Mouse (Mus musculus): ENCODE data around the gene Ifi27l2a. TPM values are rescaled to one million over a fixed set of nuclear protein-coding genes. Genes with fewer than 3 reads are reported as not detected.
"Not testable (repeated sequence)": the region's sequence is repeated elsewhere in the genome, so short reads cannot be mapped to it uniquely, and the experiment has no call there.

Ifi27l2a gene
- polyA plus RNA-seq, 1 experiment from 2014 or later, result 3.2 TPM

GRCm38 (mm10) chr12:103476779-103477389 is 33.4 kb upstream of the Ifi27l2a start:
- TF ChIP-seq CTCF (IDR thresholded peaks at IDR 0.05), result no peak
- ChIA-PET CTCF (no interaction called here), POLR2A (no interaction called here)
- no peak for ATAC-seq
- H3K27me3 ChIP-seq, result peaks cover 48% of the 10 kb centered on the region
- in situ Hi-C loops (cut with MboI; ENCODE audit: low pct_unique_long_range_greater_than_20kb), result loop anchor here (25.0 kb wide), 1 partner anchor 340 kb away; no protein-coding TSS in a partner anchor
- DNase-seq (ENCODE audit: low read depth, low spot score), result no peak

DNA sequence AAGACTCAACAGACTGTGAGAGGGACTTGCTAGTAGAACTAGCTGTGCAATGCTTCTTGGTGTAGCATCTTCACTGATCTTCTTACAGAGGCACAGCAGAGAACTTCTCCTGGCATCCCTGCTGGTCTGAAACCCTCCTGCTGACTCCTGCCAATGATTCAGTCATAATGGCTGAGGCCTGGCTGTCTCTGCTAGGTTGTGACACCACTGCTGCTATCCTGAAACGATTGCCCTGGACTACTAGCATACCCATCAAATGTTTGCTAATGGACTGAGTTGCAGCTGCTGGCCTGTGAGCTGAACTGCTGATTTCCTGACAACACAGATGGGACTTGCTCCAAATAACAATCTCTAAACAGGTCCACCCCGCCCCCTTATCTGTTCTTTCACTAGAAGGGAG is 31.0 kb upstream of the Ifi27l2a start:
- DNase-seq (ENCODE audit: low read depth, low spot score) (no peak), ATAC-seq (no peak)
- no peak for TF ChIP-seq CTCF (IDR thresholded peaks at IDR 0.05)
- POLR2A ChIA-PET, result no interaction called here
- in situ Hi-C loops (cut with MboI; ENCODE audit: low pct_unique_long_range_greater_than_20kb), result no loop called here
- CTCF ChIA-PET, result no interaction called here
- H3K27me3 ChIP-seq, result peaks cover 47% of the 10 kb centered on the region

GRCm38 (mm10) chr12:103457140-103457539 is 13.7 kb upstream of the Ifi27l2a start, which contains the start of gene Ifi27l2b:
Gene Ifi27l2b (minus strand): TSS chr12:103457223.
- CTCF ChIA-PET, result no interaction called here
- in situ Hi-C loops (cut with MboI; ENCODE audit: low pct_unique_long_range_greater_than_20kb), result no loop called here
- no peak for TF ChIP-seq CTCF (IDR thresholded peaks at IDR 0.05)
- H3K27me3 ChIP-seq, result peaks cover 4% of the 10 kb centered on the region
- ATAC-seq (no peak), DNase-seq (ENCODE audit: low read depth, low spot score) (no peak)
- POLR2A ChIA-PET, result no interaction called here

- in situ Hi-C loops (cut with MboI; ENCODE audit: low pct_unique_long_range_greater_than_20kb); POLR2A ChIA-PET: not testable (repeated sequence)
Observed at GRCm38 (mm10) chr12:103456727-103457126, 13.2 kb upstream of the Ifi27l2a start.

GRCm38 (mm10) chr12:103453361-103453760 is 9.9 kb upstream of the Ifi27l2a start:
- DNase-seq (ENCODE audit: low read depth, low spot score) (no peak), ATAC-seq (no peak)
- ChIA-PET CTCF (no interaction called here), POLR2A (no interaction called here)
- peaks cover 4% of the 10 kb centered on the region for H3K27me3 ChIP-seq
- no peak for TF ChIP-seq CTCF (IDR thresholded peaks at IDR 0.05)
- in situ Hi-C loops (cut with MboI; ENCODE audit: low pct_unique_long_range_greater_than_20kb), result no loop called here

More at GRCm38 (mm10) chr12:103456727-103457126, 13.2 kb upstream of the Ifi27l2a start:
- CTCF ChIA-PET; H3K27me3 ChIP-seq; ATAC-seq; DNase-seq (ENCODE audit: low read depth, low spot score): not testable (repeated sequence)

GRCm38 (mm10) chr12:103445060-103445459 is 1.6 kb upstream of the Ifi27l2a start:
- DNase-seq (ENCODE audit: low read depth, low spot score) (no peak), ATAC-seq (no peak)
- TF ChIP-seq CTCF (IDR thresholded peaks at IDR 0.05), result no peak
- CTCF ChIA-PET, result no interaction called here
- peaks cover 7% of the 10 kb centered on the region for H3K27me3 ChIP-seq
- in situ Hi-C loops (cut with MboI; ENCODE audit: low pct_unique_long_range_greater_than_20kb), result no loop called here
- POLR2A ChIA-PET, result no interaction called here

GRCm38 (mm10) chr12:103444261-103444660 is 781 bp upstream of the Ifi27l2a start:
- ChIA-PET POLR2A (interaction anchor here (0.9 kb wide), 1 partner anchor 10 kb away, joined by 3 read pairs; the partner anchor contains the start of gene Ifi27), CTCF (interaction anchor here (1.3 kb wide), 1 partner anchor 19 kb away, joined by 4 read pairs; the partner anchor contains the start of gene Ddx24)
- in situ Hi-C loops (cut with MboI; ENCODE audit: low pct_unique_long_range_greater_than_20kb); ATAC-seq; H3K27me3 ChIP-seq; DNase-seq (ENCODE audit: low read depth, low spot score): not testable (repeated sequence)

- no peak for ATAC-seq
- POLR2A ChIA-PET, result interaction anchor here (0.6 kb wide), 1 partner anchor 496 kb away, joined by 4 read pairs; no protein-coding TSS in a partner anchor
- TF ChIP-seq CTCF (IDR thresholded peaks at IDR 0.05), result no peak
Observed at GRCm38 (mm10) chr12:103437601-103438000, 5.9 kb downstream of the Ifi27l2a start.

DNA sequence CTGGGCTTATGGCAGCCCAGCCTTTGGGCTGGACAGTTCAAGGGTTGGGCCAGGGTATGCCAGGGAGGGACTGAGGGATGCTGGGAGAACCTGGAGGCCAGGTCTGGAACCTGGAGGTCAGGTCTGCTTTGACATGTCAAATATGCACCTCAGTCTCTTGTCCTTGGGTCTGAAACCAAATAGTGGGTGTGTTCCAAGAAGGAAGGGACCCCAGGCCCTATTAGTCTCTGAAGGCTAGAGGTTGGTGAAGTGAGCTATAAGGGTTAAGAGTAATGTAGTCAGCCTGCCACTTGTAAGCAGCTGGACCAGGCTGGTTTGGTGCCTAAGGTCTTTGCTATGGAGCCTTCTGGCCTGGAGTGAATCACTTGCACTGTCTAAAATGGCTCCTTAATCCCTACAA is 8.6 kb downstream of the Ifi27l2a start:
- TF ChIP-seq CTCF (IDR thresholded peaks at IDR 0.05), result no peak
- no peaks in the 10 kb centered on the region for H3K27me3 ChIP-seq
- DNase-seq (ENCODE audit: low read depth, low spot score) (no peak), ATAC-seq (no peak)
- in situ Hi-C loops (cut with MboI; ENCODE audit: low pct_unique_long_range_greater_than_20kb), result no loop called here
- ChIA-PET CTCF (interaction anchor here (1.2 to 2.3 kb wide), 3 partner anchors 9 to 86 kb away, joined by 3 to 8 read pairs (median 3); partner anchors contain the start of gene Ddx24), POLR2A (no interaction called here)

More at GRCm38 (mm10) chr12:103437601-103438000, 5.9 kb downstream of the Ifi27l2a start:
- H3K27me3 ChIP-seq, result no peaks in the 10 kb centered on the region
- no peak for DNase-seq (ENCODE audit: low read depth, low spot score)
- CTCF ChIA-PET, result no interaction called here
- in situ Hi-C loops (cut with MboI; ENCODE audit: low pct_unique_long_range_greater_than_20kb), result no loop called here

GRCm38 (mm10) chr12:103433986-103434731 is 9.3 kb downstream of the Ifi27l2a start, which contains the start of gene Ifi27:
Gene Ifi27 (plus strand): TSS chr12:103434211.
- ChIA-PET POLR2A (interaction anchor here (0.8 kb wide), 1 partner anchor 10 kb away, joined by 3 read pairs; the partner anchor contains the start of gene Ifi27l2a), CTCF (interaction anchor here (1.2 to 2.3 kb wide), 3 partner anchors 9 to 85 kb away, joined by 3 to 8 read pairs (median 3); partner anchors contain the start of gene Ddx24)
- no peak for TF ChIP-seq CTCF (IDR thresholded peaks at IDR 0.05)
- DNase-seq (ENCODE audit: low read depth, low spot score), result peak; percentile 10
- peak; percentile 95 for ATAC-seq
- in situ Hi-C loops (cut with MboI; ENCODE audit: low pct_unique_long_range_greater_than_20kb), result no loop called here
- peaks cover 4% of the 10 kb centered on the region for H3K27me3 ChIP-seq

DNA sequence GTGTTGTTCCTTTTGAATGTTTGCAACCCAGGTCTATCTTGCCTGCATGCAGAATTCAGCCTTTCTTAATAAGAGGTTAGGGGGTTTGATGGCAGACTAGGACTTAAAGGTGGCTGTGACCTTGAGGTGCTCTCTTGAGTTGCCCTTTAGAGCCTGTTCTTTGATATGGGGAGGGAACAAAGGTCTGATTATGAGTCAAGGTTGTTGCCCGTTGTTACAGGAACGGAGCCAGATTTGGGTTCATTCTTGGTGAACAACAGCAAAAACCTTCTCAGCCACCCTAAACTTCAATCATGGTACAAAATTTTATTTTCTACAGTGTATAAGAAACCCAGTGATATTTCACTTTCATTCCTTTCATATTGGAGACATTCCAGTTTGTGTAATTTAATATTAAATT is 10.1 kb downstream of the Ifi27l2a start:
- TF ChIP-seq CTCF (IDR thresholded peaks at IDR 0.05), result no peak
- in situ Hi-C loops (cut with MboI; ENCODE audit: low pct_unique_long_range_greater_than_20kb), result no loop called here
- no peak for DNase-seq (ENCODE audit: low read depth, low spot score)

More for the DNA sequence above, 10.1 kb downstream of the Ifi27l2a start:
- POLR2A ChIA-PET, result no interaction called here
- H3K27me3 ChIP-seq, result peaks cover 4% of the 10 kb centered on the region
- CTCF ChIA-PET, result interaction anchor here (1.2 to 2.3 kb wide), 2 partner anchors 8 to 54 kb away, joined by 3 to 8 read pairs; partner anchors contain the start of gene Ddx24
- ATAC-seq, result no peak
